Mouse (Mus musculus): ENCODE measurements around the gene Ldah.

The Ldah gene

DNA sequence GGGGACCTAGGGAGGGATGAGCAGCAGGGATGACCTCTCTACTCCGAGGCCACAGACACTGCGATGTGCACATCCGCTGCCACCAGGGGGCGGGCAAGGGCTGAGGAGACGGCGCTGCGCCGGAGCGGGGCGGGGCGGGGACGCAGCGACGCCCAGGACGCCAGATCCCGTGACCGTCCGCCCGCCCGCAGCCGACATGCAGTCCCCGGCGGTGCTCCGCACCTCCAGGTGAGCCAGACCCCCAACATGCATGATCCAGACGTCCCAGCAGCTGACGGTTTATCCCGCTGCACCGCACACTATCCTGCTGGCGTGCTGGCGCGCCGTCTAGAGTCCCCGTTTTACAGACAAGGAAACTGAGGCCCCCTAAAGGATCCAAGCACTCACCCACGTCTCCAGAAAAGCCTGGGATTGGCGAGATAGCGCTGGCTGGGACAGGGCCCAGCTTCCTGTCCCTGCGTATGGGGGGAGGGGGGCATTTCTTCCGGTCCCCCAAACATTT is 105.4 kb downstream of the Ldah start, which contains the start of gene Hs1bp3:
Hs1bp3 (plus strand) TSS at position 163 of the 502 bp plus-strand sequence.
- peak; percentile 86 to 92 for DNase-seq (ENCODE audit: low spot score in 2 of 2)

DNA sequence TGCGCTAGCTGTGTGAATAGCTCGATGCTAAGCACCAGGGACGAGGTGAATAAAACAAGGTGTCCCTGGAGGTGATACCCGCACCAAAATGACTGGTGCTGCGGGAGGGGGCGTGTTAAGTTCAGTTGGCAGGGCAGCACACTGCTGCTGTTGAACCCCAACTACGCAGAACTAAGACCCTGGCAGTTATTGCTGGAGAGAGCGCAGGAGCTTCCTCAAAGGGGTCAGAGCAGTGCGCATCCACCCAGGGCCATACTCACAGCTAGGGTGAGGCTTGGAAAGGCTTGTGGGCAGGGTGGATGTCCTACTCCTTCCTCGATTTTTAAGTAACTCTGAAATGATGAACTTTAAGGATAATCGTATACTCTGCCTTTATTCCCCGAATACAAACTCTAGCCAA is 105.9 kb downstream of the Ldah start:
- DNase-seq (ENCODE audit: low spot score in 2 of 2) = no peak

DNA sequence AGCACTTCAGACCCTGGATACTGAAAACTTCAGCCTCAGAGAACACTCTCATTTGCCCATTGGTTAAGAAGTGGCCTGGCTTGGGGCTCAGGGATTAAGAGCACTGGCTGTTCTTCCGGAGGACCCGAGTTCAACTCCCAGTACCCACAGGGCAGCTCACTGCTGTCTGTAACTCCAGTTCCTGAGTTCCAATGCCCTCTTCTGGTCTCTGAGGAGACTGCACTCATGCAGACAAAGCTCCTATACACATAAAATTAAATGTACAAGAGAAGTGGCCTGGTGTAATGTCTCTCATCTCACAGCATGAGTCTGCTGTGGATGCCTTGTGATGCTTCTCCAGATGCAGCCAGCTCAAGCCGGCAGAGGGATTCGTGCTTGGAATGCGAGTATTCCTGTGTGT is 108.6 kb downstream of the Ldah start:
- no peak for DNase-seq (ENCODE audit: low spot score in 2 of 2)

DNA sequence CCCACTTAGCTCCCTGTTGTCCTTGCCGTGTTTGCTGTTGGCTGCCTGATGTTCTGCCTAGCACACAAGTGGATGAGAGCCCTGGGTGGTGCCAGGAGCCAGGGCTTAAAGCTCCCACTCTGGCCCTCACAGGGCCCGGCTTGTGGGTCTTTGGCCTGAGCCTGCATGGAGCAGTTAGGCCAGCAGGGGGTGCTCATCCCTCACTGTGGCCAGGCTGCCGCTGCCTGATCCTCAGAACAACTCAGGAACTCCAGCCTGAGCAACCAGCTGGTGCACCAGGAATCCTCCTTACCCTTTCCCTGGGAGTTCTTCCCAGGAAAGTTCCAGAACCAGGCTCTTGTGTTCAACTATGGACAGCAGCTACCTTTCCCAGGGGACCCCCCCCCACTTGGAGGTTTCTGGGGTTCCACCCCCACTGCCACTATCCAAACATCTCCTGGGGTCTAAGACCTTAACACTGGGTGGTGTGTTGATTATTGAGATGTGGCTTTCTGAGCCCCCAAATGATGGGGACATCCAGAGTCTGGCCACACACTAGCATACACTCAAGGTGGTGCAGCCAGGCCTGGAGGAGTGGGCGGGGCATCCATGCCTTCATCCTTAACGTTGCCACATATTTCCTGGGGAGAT is 112.3 kb downstream of the Ldah start:
- DNase-seq (ENCODE audit: low spot score in 2 of 2) = peak; percentile 81 to 89

DNA sequence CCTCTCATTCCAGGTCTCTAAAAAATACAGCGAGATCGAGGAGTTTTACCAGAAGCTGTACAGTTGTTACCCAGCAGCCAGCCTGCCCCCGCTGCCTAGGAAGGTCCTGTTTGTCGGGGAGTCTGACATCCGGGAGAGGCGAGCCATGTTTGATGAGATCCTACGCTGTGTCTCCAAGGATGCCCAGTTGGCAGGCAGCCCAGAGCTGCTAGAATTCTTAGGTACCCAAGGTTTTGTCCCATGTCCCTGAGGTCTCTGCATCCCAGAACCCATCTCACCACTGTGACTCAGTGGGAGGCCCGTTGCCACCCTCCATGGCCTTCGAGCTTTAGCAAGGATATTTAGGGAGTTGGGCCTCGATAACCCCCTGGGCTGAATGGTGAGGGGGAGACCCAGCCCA is 113.6 kb downstream of the Ldah start:
- no peak for DNase-seq (ENCODE audit: low spot score in 2 of 2)

DNA sequence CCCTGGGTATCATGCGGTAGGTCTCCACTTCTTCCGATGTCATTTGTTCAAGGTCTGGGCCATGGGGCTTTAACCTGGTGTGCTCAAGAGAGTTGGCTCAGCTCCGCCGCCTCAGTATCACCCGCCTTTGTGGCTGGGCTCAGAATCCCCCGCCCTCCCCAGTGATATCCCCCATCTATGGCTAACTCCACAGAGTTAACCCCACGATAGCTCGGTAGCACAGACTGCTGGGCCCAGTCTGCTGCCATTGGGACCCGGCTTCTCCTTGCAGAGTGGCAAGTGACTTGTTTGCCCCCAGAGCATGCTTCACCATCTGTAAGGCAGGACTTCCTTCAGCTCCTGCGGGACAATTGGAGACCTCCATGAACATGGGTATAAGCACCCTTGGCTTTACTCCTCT is 116.2 kb downstream of the Ldah start:
- no peak for DNase-seq (ENCODE audit: low spot score in 2 of 2)

DNA sequence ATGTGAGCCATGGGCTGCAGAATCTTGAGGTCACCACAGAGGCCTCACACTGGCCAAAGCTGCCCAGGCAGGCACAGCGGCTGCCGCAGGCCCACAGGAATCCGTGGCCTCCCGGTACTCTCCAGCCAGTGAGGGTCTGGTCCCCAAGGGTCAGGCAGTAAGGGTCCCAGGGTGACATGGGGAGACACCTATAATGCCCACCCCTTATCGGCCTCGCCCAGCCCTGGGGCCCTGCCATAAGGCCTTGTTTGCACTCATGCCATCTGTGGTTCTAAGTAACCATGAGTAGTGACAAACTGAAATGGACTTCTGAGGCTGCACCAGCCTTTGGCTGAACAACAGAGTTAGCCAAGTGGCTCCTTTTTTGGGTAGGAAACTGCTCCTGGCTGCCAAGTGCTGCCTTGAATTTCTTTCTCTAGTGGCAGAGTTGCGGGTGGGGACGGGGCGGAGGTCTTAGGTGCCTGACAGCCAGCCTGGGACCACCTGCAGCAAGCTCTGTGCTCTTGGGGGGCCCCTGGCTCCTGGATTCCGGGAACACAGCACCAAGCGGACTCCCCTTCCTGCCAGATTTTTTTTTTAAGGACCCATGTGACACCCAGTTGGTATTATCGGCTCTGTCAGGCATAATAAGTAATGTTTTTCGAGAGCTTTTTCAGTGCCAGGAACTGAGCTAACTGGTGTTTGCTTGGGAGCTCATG is 117.5 kb downstream of the Ldah start:
- no peak for DNase-seq (ENCODE audit: low spot score in 2 of 2)

DNA sequence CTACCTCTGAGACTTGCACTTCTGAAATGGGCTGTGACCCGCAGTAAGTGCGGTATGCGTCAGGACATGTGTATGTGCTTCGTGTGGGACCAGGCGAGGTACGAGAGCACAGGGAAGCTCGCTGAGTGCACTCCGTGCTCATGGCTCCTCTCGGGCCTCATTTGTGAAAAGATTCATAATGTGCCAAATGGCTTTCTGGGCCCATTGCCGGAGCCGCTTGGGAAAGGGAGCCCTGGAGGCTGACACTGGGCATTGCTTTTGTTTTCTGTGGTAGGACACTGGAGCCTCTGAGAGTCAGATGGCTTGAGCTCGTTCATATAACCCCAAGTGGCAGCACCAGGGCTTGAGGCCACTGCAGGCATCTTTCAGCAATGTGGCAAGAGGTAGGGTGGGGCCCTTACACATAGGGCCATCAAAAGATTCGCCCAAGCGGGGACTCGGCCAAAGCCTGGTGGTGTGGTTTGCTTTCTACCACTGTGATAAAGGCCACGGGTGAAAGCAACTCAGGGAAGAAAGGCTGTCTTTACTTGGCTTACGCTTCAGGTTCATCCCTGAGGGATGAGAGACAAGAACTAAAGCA is 118.1 kb downstream of the Ldah start:
- DNase-seq (ENCODE audit: low spot score in 2 of 2) = peak in 1 of 2 experiments; percentile 47

DNA sequence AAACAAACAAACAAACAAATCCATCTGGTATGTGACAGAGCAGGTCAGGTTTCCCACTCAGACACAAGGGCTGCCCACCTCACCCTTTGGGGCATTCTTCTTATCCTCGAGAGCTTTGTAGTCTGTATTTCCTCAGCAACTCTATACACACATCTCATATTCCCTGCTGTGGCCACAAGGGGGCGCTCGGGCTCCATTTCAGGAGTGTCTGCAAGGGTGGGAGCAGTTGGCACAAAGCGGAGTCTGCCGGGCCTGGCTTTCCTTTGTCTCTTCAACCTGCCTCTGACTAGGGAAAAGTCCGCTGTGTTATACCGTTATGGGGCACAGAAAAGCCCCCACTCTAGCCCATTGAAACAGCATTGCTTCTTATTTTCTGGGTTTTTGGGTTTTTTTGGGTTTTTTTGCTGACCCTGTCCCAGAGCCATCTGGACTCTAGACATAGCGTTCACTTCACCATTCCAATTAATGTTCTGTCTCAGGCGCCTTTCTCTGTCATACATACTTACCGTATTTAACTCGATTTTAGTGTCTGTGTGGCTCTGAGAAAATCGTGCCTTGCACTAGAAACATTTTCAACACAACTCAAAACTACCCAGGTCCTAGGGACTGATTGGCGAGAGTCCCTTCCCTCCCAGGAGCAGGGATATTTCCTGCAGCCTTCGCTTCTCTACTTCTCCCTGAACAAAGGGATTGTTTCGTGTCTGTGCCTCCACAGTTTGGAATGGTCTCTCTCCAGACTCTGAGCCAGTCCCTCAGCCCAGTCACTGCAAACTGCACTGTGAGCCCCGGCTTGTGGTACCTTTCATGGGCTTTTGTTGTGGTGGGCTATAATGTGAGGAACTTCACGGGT is 119.1 kb downstream of the Ldah start:
- DNase-seq (ENCODE audit: low spot score in 2 of 2) = peak; percentile 98

DNA sequence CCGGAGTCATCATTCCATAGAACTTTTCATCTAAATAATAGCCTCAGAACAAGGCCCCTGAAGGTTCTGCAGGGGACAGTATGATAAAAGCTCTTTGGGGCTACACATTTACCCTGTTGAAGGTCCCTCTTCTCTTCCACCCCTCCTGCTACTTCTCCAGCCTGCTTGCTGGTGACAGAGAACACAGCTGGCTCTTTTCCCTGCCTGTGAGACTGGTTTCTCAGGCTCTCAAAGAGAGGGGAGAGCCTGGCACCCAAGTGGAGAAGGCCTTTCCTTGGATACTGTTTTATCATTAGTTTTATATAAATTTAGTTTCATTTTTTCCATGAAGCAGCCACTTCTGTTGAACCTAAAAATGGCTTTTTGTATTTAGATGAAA is 119.8 kb downstream of the Ldah start:
- DNase-seq (ENCODE audit: low spot score in 2 of 2) = no peak

DNA sequence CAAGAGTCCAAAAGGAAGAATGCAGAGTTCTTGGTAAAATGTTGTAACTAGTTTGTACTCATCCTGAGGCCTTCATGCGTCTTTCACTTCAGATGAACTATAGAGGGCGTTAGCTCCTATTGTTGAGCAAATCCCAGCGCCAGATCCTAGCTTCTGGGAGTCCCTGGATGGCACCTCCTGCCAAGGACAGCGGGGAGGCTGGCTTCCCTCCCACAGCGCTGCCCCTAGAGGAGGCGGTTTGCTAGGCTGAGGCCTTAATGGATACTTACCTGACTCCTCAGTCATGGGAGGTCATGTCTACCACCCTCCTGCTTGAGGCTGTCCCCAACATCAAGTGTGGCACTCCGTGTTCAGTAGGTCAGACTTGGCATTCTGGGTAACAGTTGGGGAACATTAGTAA is 121.3 kb downstream of the Ldah start:
- DNase-seq (ENCODE audit: low spot score in 2 of 2) = no peak

DNA sequence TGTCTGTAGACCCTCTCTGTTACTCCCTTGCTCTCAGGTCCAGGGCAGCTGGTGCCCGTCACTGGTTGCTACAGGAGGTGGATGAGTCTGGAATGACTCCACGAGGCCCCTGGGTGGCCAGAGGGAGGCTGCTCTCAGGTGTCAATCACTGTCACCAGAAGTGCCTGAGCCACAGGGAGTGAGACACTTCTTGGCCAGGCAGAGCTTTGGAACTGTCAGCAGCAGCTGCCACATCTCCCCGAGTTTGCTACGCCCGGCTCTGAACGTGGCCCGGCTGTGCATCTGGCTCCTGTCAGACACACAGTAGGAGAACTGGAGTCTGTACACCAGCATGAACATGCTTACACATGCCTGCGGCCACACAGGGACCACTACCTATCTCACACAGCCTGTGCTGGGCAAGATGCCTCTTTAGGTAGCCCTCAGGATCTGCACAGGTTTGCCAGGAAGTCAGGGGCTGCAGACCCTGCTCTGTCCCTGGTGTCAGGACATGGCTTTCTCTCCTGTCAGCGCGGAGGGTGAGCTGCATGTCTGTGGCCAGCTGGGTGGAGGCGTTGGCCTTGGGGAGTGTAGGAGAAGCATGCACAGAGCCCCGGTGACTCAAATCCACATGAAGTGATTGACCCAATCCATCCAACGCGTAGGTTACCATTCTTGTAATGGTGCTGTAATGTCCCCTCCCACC is 123.7 kb downstream of the Ldah start:
- DNase-seq (ENCODE audit: low spot score in 2 of 2) = peak in 1 of 2 experiments; percentile 74

DNA sequence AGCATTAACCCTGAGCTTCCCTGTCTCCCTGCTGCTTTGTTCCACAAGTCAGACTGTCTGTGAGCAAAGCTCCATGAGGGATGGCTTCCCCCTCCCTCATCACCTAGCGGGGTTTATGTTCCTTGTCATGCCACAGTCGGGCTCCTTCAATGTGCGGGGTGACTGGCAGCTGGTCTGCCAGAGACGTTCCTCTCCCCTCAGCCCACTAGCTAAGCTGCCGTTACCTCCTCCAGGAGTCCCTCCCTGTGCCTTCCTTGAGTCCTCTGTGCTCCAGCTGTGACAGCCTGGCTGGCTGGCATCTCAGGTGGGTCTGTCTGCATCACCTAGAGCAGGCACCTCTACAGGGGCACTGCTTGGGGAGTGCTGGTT is 124.3 kb downstream of the Ldah start:
- DNase-seq (ENCODE audit: low spot score in 2 of 2) = no peak

DNA sequence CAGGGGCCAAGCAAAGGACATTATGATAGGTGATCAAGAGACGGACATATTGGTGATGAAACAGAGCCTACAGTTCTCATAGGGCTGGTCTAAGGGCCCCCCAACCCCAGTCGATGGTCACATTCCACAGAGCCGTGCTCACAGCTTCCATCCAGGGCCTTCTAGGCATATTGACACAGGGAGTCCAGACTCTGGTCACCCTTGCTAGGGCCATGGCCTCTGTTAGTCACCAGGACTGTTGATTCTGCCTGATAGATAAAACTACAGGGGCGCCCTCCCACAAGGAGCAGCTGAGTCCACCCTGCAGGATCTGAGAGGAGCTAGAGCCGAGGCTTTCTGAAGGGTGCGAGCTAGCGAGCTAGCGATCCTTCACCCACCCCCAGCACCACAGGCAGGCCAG is 125.7 kb downstream of the Ldah start:
- DNase-seq (ENCODE audit: low spot score in 2 of 2) = no peak

DNA sequence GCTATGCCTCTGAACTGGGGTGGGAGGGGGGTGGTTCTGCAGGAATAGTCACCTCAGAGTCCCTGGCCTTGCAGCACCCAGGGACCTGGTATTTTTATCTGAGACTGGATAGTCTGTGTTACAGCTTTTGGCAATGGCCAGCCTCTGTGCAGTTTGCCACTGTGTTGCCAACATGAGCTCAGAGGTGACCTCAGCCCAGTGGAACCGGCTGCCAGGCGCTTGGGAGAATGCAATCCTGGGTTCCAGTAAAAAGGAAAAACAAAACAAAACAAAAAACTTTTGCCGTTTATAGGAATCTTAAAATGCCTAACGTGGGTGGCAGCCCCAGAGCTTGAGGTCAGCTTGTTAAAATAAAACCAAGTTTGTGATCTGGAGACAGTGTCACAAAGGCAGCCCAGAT is 126.4 kb downstream of the Ldah start:
- no peak for DNase-seq (ENCODE audit: low spot score in 2 of 2)

All from cerebellum, postnatal 4 days (tissue).